Mouse (Mus musculus) CH12.LX (cell line): Measurements from ENCODE around the gene Dctn1. TPM values are rescaled to one million over a fixed set of nuclear protein-coding genes. Genes with fewer than 3 reads are reported as not detected.

Source experiments
- DNase-seq: peaks from one replicate; pipeline ENCODE4 v3.0.0-alpha.2; 2013; ENCODE audit errors: extremely low read depth
- H3K27ac ChIP-seq: 2 replicates; pipeline ENCODE4 v1.5.1; 2012; ENCODE audit warnings: low read depth, mild to moderate bottlenecking, control low read depth, moderate library complexity; ENCODE audit not compliant: insufficient read depth
- H3K27me3 ChIP-seq: replicated peaks from 2 replicates; pipeline ENCODE3; 2012; ENCODE audit warnings: inconsistent platforms
- H3K36me3 ChIP-seq, 2 experiments: replicated peaks in 1 of 2; 2 replicates each; pipeline versions ENCODE3 to v1.6.1; 2012; ENCODE audit warnings: inconsistent platforms in 1 of 2, low read length in 1 of 2, mild to moderate bottlenecking in 1 of 2, mixed read lengths in 1 of 2, moderate library complexity in 1 of 2; ENCODE audit not compliant: control insufficient read depth in 1 of 2, insufficient read depth in 1 of 2
- H3K4me1 ChIP-seq, 2 experiments: 2 replicates each; pipeline ENCODE4 v1.6.1; 2012; ENCODE audit warnings: inconsistent platforms in 1 of 2, moderate library complexity in 1 of 2; ENCODE audit not compliant: insufficient read depth in 2 of 2, control insufficient read depth in 1 of 2
- H3K4me2 ChIP-seq: 2 replicates; pipeline ENCODE4 v1.6.1; 2012; ENCODE audit warnings: low read depth, mild to moderate bottlenecking, control low read depth; ENCODE audit not compliant: poor library complexity, insufficient read depth, severe bottlenecking
- H3K4me3 ChIP-seq, 3 experiments: fragments of 150-350 bp in 1 of 3; sonication (generic) in 1 of 3; replicated peaks in 1 of 3; 2 replicates each; pipeline versions ENCODE3 to v1.5.1; 2011 to 2012; ENCODE audit warnings: low read depth in 2 of 3, low read length in 2 of 3, mild to moderate bottlenecking in 2 of 3, moderate library complexity in 2 of 3, control low read depth in 1 of 3, improper control_type of control experiment in 1 of 3, inconsistent platforms in 1 of 3, mixed read lengths in 1 of 3; ENCODE audit not compliant: poor library complexity in 1 of 3
- H3K79me2 ChIP-seq: replicated peaks from 2 replicates; pipeline ENCODE4 v1.6.1; 2012; ENCODE audit warnings: mild to moderate bottlenecking, moderate library complexity; ENCODE audit not compliant: control insufficient read depth, poor library complexity, insufficient read depth, severe bottlenecking; ENCODE audit errors: extremely low read depth
- H3K9ac ChIP-seq: 2 replicates; pipeline ENCODE4 v1.6.1; 2012; ENCODE audit warnings: low read depth, mild to moderate bottlenecking, control low read depth, moderate library complexity; ENCODE audit not compliant: insufficient read depth
- H3K9me3 ChIP-seq: replicated peaks from 2 replicates; pipeline ENCODE3; 2012; ENCODE audit warnings: low read length, inconsistent platforms, mixed read lengths
- BHLHE40 ChIP-seq: IDR thresholded peaks from 2 replicates; pipeline ENCODE4 v1.6.1; 2011; ENCODE audit warnings: mild to moderate bottlenecking, low read depth, low read length, improper control_type of control experiment
- CHD1 ChIP-seq: IDR thresholded peaks from 2 replicates; pipeline ENCODE4 v1.6.1; 2012; ENCODE audit warnings: low read depth, low read length, improper control_type of control experiment, inconsistent platforms
- CTCF ChIP-seq, 2 experiments: IDR thresholded peaks in 1 of 2; conservative IDR thresholded peaks in 1 of 2; 2 replicates each; pipeline ENCODE4 v1.5.1; 2011 to 2012; ENCODE audit warnings: low read depth in 2 of 2, low read length in 2 of 2, improper control_type of control experiment in 1 of 2, inconsistent platforms in 1 of 2, mild to moderate bottlenecking in 1 of 2, moderate library complexity in 1 of 2
- ELF1 ChIP-seq: IDR thresholded peaks from 2 replicates; pipeline ENCODE4 v1.6.1; 2014; ENCODE audit warnings: low read depth, mild to moderate bottlenecking, inconsistent platforms, low read length, improper control_type of control experiment
- EP300 ChIP-seq: IDR thresholded peaks from 2 replicates; pipeline ENCODE4 v1.6.1; 2011; ENCODE audit warnings: low read length, improper control_type of control experiment
- GABPA ChIP-seq: IDR thresholded peaks from 2 replicates; pipeline ENCODE4 v1.6.1; 2012; ENCODE audit warnings: low read depth, low read length, improper control_type of control experiment, inconsistent platforms; ENCODE audit not compliant: insufficient replicate concordance
- HCFC1 ChIP-seq: IDR thresholded peaks from 2 replicates; pipeline ENCODE4 v1.6.1; 2012; ENCODE audit warnings: low read depth, mild to moderate bottlenecking, inconsistent platforms, low read length, improper control_type of control experiment
- MAFK ChIP-seq: IDR thresholded peaks from 2 replicates; pipeline ENCODE4 v1.6.1; 2011; ENCODE audit warnings: low read length, improper control_type of control experiment; ENCODE audit not compliant: insufficient replicate concordance
- MAX ChIP-seq: IDR thresholded peaks from 2 replicates; pipeline ENCODE4 v1.6.1; 2011; ENCODE audit warnings: low read length, improper control_type of control experiment
- MAZ ChIP-seq: IDR thresholded peaks from 2 replicates; pipeline ENCODE4 v1.6.1; 2012; ENCODE audit warnings: low read depth, mild to moderate bottlenecking, inconsistent platforms, low read length, improper control_type of control experiment, moderate library complexity
- MXI1 ChIP-seq: IDR thresholded peaks from 2 replicates; pipeline ENCODE4 v1.6.1; 2011; ENCODE audit warnings: mild to moderate bottlenecking, low read depth, low read length, improper control_type of control experiment
- NELFE ChIP-seq: IDR thresholded peaks from 2 replicates; pipeline ENCODE4 v1.6.1; 2011; ENCODE audit warnings: low read depth, low read length, improper control_type of control experiment
- PAX5 ChIP-seq: IDR thresholded peaks from 2 replicates; pipeline ENCODE4 v1.6.1; 2012; ENCODE audit warnings: low read length, inconsistent platforms, mixed read lengths
- RAD21 ChIP-seq: IDR thresholded peaks from 2 replicates; pipeline ENCODE4 v1.6.1; 2011; ENCODE audit warnings: low read depth, mild to moderate bottlenecking, low read length, improper control_type of control experiment, moderate library complexity
- SIN3A ChIP-seq: IDR thresholded peaks from 2 replicates; pipeline ENCODE4 v1.6.1; 2012; ENCODE audit warnings: low read length, improper control_type of control experiment, inconsistent platforms
- SMC3 ChIP-seq: IDR thresholded peaks from 2 replicates; pipeline ENCODE4 v1.6.1; 2011; ENCODE audit warnings: low read depth, low read length, improper control_type of control experiment
- TBP ChIP-seq: conservative IDR thresholded peaks from 2 replicates; pipeline ENCODE4 v1.6.1; 2011; ENCODE audit warnings: low read depth, low read length, improper control_type of control experiment
- TCF12 ChIP-seq: IDR thresholded peaks from 2 replicates; pipeline ENCODE4 v1.6.1; 2014; ENCODE audit warnings: low read depth, mild to moderate bottlenecking, inconsistent platforms, low read length, improper control_type of control experiment
- USF1 ChIP-seq: IDR thresholded peaks from 2 replicates; pipeline ENCODE4 v1.6.1; 2014; ENCODE audit warnings: low read depth, mild to moderate bottlenecking, inconsistent platforms, low read length, improper control_type of control experiment
- USF2 ChIP-seq: conservative IDR thresholded peaks from 2 replicates; pipeline ENCODE4 v1.6.1; 2011; ENCODE audit warnings: low read depth, low read length, improper control_type of control experiment
- ZC3H11A ChIP-seq: IDR thresholded peaks from 2 replicates; pipeline ENCODE4 v1.6.1; 2012; ENCODE audit warnings: low read depth, mild to moderate bottlenecking, inconsistent platforms, low read length, improper control_type of control experiment
- ZMIZ1 ChIP-seq: IDR thresholded peaks from 2 replicates; pipeline ENCODE4 v1.6.1; 2012; ENCODE audit warnings: low read depth, mild to moderate bottlenecking, inconsistent platforms, low read length, improper control_type of control experiment
- dilution Hi-C: fragments of 300-500 bp; cut with MboI; formaldehyde crosslinking; loops from 2 replicates; pipeline ENCODE4 v1.14.3; 2020; ENCODE audit warnings: low sequenced_read_pairs; ENCODE audit not compliant: extremely low pct_unique_long_range_greater_than_20kb, extremely low pct_ligation_motif_present
- in situ Hi-C: fragments of 300-500 bp; cut with MboI; formaldehyde crosslinking; loops from 3 replicates; pipeline ENCODE4 v1.14.3; 2019; ENCODE audit warnings: low sequenced_read_pairs, low pct_ligation_motif_present, low pct_unique_long_range_greater_than_20kb, mixed read lengths
- polyA plus RNA-seq: library from polyadenylated mRNA; unstranded; fragments of >175 nt; gene quantifications from 2 replicates; pipeline ENCODE4 v1.2.1, GENCODE M21; 2012; ENCODE audit warnings: low read depth; ENCODE audit not compliant: insufficient read length
- total RNA-seq, 2 experiments: library from RNA; depleted of rRNA; stranded (reverse); fragments of 300-350 nt in 1 of 2; fragments of >200 nt in 1 of 2; gene quantifications; 2 replicates each; pipeline ENCODE4 v1.2.3; 2012 to 2014

Dctn1 gene
- total and polyA plus RNA-seq, 3 experiments, result 12.8 to 36.4 (median 19.8) TPM

GRCm38 (mm10) chr6:83120930-83121862 is 44.5 kb upstream of the Dctn1 start, which contains the start of gene Wbp1 (continued):
- peak; percentile 11; the same call in 1 of the 2 replicates for TF ChIP-seq USF1
- TF ChIP-seq, all 38 proteins: peak for 18

GRCm38 (mm10) chr6:83121863-83122710 is 43.6 kb upstream of the Dctn1 start:
- no peak for DNase-seq

GRCm38 (mm10) chr6:83122961-83123360 is 42.8 kb upstream of the Dctn1 start:
- no peaks in the 10 kb centered on the region for H3K27me3 ChIP-seq
- no peak overlapping the region for H3K4me2 ChIP-seq
- H3K4me3 ChIP-seq, result no peak overlapping the region
- H3K36me3 ChIP-seq, result peaks cover 7 to 23% of the 10 kb centered on the region in 2 experiments
- TF ChIP-seq TCF12 (no peak), MXI1 (no peak), ZMIZ1 (no peak), BHLHE40 (no peak)
- no peak for DNase-seq
- no peak overlapping the region for H3K27ac ChIP-seq
- dilution Hi-C loops, result no loop called here
- no peak overlapping the region for H3K9ac ChIP-seq
- H3K9me3 ChIP-seq, result no peaks in the 10 kb centered on the region
- in situ Hi-C loops, result no loop called here
- H3K79me2 ChIP-seq, result no peaks in the 10 kb centered on the region
- H3K4me1 ChIP-seq, result peaks cover 17 to 61% of the 10 kb centered on the region in 2 experiments

More at GRCm38 (mm10) chr6:83121863-83122710, 43.6 kb upstream of the Dctn1 start:
- no peak for TF ChIP-seq EP300
- no peak for TF ChIP-seq ZMIZ1
- TF ChIP-seq TBP, result no peak
- no peak for TF ChIP-seq PAX5
- TF ChIP-seq MAFK, result no peak
- no peak for TF ChIP-seq NELFE
- no peak for TF ChIP-seq SIN3A
- no peak for TF ChIP-seq MAZ
- TF ChIP-seq CTCF (conservative IDR thresholded peaks at IDR 0.05 in 1 of 2, IDR thresholded peaks at IDR 0.05 in 1 of 2; ENCODE audit: low read depth in 2 of 2, low read length in 2 of 2), result no peak
- TF ChIP-seq MAX, result no peak
- TF ChIP-seq RAD21, result no peak
- no peak for TF ChIP-seq ELF1
- TF ChIP-seq USF2, result no peak
- TF ChIP-seq HCFC1, result no peak
- TF ChIP-seq SMC3, result no peak
- no peak for TF ChIP-seq CHD1
- TF ChIP-seq ZC3H11A, result no peak
- TF ChIP-seq GABPA, result no peak
- H3K36me3 ChIP-seq, result peaks cover 15 to 32% of the 10 kb centered on the region in 2 experiments
- H3K27ac ChIP-seq, result 0 out of 2 replicates have a peak overlapping the region, but pooled peaks have one; percentile 5
- dilution Hi-C loops, result no loop called here
- no peaks in the 10 kb centered on the region for H3K79me2 ChIP-seq
- peaks cover 21 to 70% of the 10 kb centered on the region in 2 experiments for H3K4me1 ChIP-seq
- peak overlapping the region; percentile 46; the same call in 1 of the 2 replicates for H3K9ac ChIP-seq
- H3K27me3 ChIP-seq, result no peaks in the 10 kb centered on the region
- H3K4me2 ChIP-seq, result peak overlapping the region; percentile 81
- H3K4me3 ChIP-seq, result peak overlapping the region; percentile 59 to 67 (median 63)
- H3K9me3 ChIP-seq, result no peaks in the 10 kb centered on the region
- in situ Hi-C loops, result no loop called here
